Mouse (Mus musculus) spleen, adult 2 months (tissue): ENCODE results near the gene Gca. TPM values are rescaled to one million over a fixed set of nuclear protein-coding genes. Genes with fewer than 3 reads are reported as not detected.

Experiments used
- DNase-seq, 2 experiments: peaks; one replicate each; pipeline versions ENCODE4 v3.0.0 to v3.0.0-alpha.2; 2012 to 2021; ENCODE audit warnings: low spot score in 2 of 2, low read depth in 1 of 2
- H3K27ac ChIP-seq: fragments of 200-500 bp; 2 replicates; pipeline ENCODE4 v1.5.1; 2012; ENCODE audit warnings: low read length, inconsistent platforms; ENCODE audit not compliant: insufficient read depth
- H3K27me3 ChIP-seq: fragments of 200-500 bp; 2 replicates; pipeline ENCODE4 v1.6.1; 2012; ENCODE audit warnings: mild to moderate bottlenecking, moderate library complexity, low read length, inconsistent platforms; ENCODE audit not compliant: control insufficient read depth, insufficient read depth
- H3K36me3 ChIP-seq: fragments of 200-500 bp; 2 replicates; pipeline ENCODE4 v1.6.1; 2012; ENCODE audit warnings: mild to moderate bottlenecking, low read length, inconsistent platforms; ENCODE audit not compliant: control insufficient read depth, insufficient read depth
- H3K4me1 ChIP-seq: fragments of 200-500 bp; 2 replicates; pipeline ENCODE4 v1.6.1; 2011; ENCODE audit warnings: inconsistent platforms; ENCODE audit not compliant: control insufficient read depth, insufficient read depth, insufficient read length
- H3K4me3 ChIP-seq: fragments of 200-500 bp; 2 replicates; pipeline ENCODE4 v1.5.1; 2011; ENCODE audit warnings: mild to moderate bottlenecking, inconsistent platforms; ENCODE audit not compliant: insufficient read depth, insufficient read length; ENCODE audit errors: extremely low read depth
- CTCF ChIP-seq: fragments of 200-500 bp; IDR thresholded peaks from 2 replicates; pipeline ENCODE4 v1.5.1; 2011; ENCODE audit warnings: mild to moderate bottlenecking, inconsistent platforms; ENCODE audit not compliant: insufficient read depth, insufficient read length, insufficient replicate concordance; ENCODE audit errors: extremely low read depth
- POLR2A ChIP-seq: fragments of 200-500 bp; IDR thresholded peaks from 2 replicates; pipeline ENCODE4 v1.6.1; 2011; ENCODE audit warnings: low read depth, low read length, inconsistent platforms
- WGBS: fragments of 180-500 bp; shearing (Covaris S2); methylation state at CpG from one replicate; pipeline ENCODE4 v1.1.7; 2018; 5-methylcytosine and 5-hydroxymethylcytosine counted together
- polyA plus RNA-seq: library from polyadenylated mRNA; depleted of rRNA; stranded (reverse); fragments of >200 nt; gene quantifications from 2 replicates; pipeline ENCODE4 v1.2.3, GENCODE M21; 2012

Gene Gca
- polyA plus RNA-seq, 1 experiment, result 3.3 TPM

DNA sequence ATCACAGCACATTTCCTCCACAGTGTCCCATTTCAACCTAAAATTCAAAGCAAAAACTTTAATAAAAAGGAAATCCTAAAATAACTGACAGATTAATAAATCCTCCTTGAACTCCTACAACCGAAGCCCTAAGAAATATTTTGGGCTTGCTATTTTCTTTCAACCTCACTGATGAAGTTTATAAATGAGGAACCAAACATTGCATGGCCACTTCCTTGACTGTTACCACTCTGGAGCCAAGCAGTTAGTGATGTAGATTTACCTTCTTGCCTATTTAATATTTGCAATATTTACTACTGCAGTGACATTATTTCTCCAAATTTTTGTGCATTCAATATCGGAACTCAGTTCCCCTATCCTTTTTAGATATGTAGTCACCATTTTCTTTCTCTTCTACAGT, 24.2 kb upstream of the Gca start:
- H3K27ac ChIP-seq, result no peak overlapping the region
- no peaks in the 10 kb centered on the region for H3K27me3 ChIP-seq
- TF ChIP-seq POLR2A, result no peak
- no peak for TF ChIP-seq CTCF
- 0 out of 2 replicates have a peak, but pooled peaks cover 1% of the 10 kb centered on the region for H3K36me3 ChIP-seq
- WGBS, result 42% methylated on average over 2 of the region's 2 CpGs
- DNase-seq, result no peak
- H3K4me3 ChIP-seq, result no peak overlapping the region
- no peaks in the 10 kb centered on the region for H3K4me1 ChIP-seq

DNA sequence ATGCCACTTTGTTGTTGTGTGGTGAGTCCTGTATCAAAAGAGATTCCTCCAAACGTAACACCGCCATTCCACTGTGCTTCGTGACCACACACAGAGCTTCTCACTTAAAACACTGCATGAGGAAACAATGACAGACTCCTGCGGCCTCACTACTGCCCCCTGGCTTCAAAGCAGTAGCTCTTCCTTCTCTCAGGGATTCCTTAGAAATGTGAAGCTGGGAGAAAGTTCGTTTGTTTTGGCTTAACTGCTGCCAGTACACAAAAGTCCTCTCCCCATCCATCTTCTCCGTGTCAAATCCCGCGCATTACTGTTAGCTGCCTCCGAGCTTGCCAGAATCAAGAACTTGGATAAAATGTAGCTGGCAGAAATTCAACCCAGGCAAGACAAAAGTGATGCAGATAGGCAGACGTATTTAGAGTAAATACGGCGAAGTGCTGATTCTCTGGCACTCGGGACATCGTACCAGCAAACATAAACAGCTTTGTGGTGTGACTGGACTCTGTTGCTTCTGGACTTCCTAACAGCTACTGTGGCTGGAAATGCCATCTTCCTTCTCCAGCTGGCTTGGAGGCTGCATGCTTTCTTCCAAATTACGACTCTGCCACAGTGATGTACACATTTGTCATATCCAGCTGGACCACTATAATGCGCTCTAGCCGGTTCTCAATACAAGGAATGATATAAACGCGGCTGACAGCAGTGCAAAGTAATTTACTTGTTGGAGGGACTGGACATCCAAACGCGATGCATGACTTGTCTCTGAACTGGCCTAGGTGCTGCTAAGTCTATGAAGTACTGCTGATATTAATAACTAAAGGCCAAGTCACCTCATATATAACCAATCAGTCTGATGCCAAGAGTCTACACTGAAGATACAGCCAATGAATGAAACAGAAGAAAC, 20.4 kb upstream of the Gca start:
- no peak overlapping the region for H3K27ac ChIP-seq
- WGBS, result 57% methylated on average over 21 of the region's 21 CpGs
- DNase-seq, result peak; percentile 32 to 51
- no peaks in the 10 kb centered on the region for H3K36me3 ChIP-seq
- TF ChIP-seq POLR2A, result no peak
- TF ChIP-seq CTCF, result peak; percentile 41; the same call in 1 of the 2 replicates
- no peaks in the 10 kb centered on the region for H3K27me3 ChIP-seq
- no peaks in the 10 kb centered on the region for H3K4me1 ChIP-seq
- no peak overlapping the region for H3K4me3 ChIP-seq

DNA sequence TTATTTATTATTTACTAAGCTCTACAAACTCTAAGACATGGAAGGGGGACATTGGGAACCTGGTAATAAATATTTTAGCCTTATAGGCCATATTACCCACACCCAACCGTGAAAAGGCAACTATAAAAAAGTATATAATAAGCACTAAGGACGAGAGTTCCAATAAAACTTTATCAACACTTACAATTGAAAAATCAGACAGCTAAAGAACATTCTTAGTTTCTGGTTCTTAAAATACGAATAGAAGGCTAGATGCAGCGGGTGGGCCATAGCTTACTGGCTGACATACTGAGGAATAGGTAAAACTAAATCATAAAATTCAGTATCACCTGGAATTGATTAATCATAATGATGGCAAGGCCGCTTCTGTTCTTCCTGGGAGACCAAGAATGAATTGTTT, 19.2 kb upstream of the Gca start:
- TF ChIP-seq POLR2A (no peak), CTCF (no peak)
- H3K4me1 ChIP-seq, result no peaks in the 10 kb centered on the region
- no peaks in the 10 kb centered on the region for H3K27me3 ChIP-seq
- no peaks in the 10 kb centered on the region for H3K36me3 ChIP-seq
- DNase-seq, result no peak
- peak overlapping the region; percentile 58; the same call in 1 of the 2 replicates for H3K4me3 ChIP-seq
- WGBS, result 79% methylated on average over 5 of the region's 5 CpGs
- H3K27ac ChIP-seq, result no peak overlapping the region

DNA sequence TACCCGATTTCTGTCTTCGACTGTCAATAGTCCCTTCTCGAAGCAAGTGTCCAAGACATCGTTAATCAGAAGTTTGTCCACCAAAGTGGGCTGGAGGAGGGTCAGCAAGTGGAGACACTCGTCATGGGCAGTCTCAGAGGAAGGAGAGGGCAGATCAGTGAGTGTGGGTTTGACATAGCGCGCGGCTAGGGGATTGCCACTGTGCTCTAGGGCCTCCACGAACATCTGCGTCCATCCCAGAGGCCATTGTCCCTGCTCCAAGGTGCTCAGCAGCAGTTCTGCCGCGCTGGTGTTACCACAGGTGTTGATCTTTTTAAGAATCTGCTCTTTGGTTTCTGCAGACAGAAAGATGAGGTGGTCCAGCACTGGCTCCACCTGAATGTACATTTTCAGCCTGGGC, 18.6 kb upstream of the Gca start:
- H3K27ac ChIP-seq, result peak overlapping the region; percentile 59
- DNase-seq, result peak in 1 of 2 experiments; percentile 8
- 11% methylated on average over 12 of the region's 12 CpGs for WGBS

DNA sequence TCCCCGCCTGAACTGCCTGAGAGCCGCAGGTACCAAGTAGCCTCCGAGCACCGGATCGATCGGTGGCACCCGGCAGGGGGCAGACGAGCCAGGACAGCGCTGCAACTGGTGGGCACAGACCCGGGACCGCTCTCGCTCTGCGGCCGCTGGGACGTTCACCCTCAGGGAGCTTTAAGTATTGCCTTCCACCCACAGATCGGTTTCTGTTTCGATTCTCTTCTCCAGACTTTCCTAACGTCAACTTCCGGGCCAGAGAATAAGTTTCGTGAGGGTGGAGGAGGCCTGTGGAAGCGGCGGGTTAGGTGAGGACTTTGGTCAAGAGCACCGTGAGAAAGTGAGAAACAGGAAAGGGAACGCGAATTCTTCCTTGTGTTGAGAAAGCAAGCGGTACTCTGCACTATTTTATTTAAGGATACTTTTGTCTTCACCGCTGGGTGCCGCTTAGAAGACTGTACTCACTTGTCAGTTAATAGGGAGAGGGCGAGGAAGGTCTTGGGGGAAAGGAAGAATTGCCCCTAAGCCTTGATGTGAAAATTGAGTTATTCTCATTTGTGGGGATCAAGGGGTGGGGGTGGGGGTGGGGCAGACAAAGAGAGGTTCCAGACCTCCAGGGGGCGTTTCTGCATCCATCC, 18.0 kb upstream of the Gca start, which contains the start of gene Ifih1:
Gene Ifih1 (minus strand): TSS at position 242 of the 632 bp plus-strand sequence.
- peak; percentile 63 for TF ChIP-seq CTCF
- no peak for TF ChIP-seq POLR2A
- no peaks in the 10 kb centered on the region for H3K27me3 ChIP-seq
- 2% methylated on average over 30 of the region's 30 CpGs for WGBS

More for the DNA sequence above, 18.6 kb upstream of the Gca start:
- TF ChIP-seq POLR2A (no peak), CTCF (no peak)
- Histone ChIP-seq H3K27me3 (no peaks in the 10 kb centered on the region), H3K4me1 (no peaks in the 10 kb centered on the region), H3K36me3 (no peaks in the 10 kb centered on the region), H3K4me3 (peak overlapping the region; percentile 58)

DNA sequence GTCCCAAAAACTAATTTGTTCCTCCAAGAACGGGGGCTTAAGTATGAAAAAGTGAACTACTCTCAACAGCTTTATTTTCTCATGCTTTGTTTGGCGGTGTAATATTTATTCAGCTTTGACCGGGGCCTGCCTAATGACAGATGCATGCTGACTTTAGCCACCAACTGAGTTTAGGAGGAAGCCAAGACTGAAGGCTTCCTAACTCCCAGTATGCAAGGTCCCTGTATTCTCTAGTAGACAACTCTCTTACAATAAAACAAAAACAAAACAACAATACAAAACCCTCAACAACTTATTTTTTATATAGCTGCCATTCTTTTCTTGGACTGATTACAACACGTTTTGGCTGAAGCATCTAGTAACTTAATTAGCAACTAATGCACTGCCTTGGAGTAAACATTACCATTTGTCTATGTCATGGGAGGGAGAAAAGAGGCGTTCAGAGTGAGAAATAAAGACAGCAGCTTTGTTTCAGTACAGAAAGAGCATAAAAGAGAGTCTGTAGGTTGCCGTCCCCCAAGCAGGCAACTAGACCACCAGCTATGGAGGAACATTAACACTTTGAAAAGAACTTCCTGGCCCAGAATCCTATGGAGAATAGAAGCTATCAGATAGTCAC, 17.3 kb upstream of the Gca start:
- Histone ChIP-seq H3K27ac (no peak overlapping the region), H3K4me3 (no peak overlapping the region), H3K27me3 (no peaks in the 10 kb centered on the region), H3K36me3 (no peaks in the 10 kb centered on the region), H3K4me1 (no peaks in the 10 kb centered on the region)
- TF ChIP-seq POLR2A, result no peak
- TF ChIP-seq CTCF, result no peak
- WGBS, result 41% methylated on average over 6 of the region's 6 CpGs
- DNase-seq, result no peak

More for the DNA sequence above, 18.0 kb upstream of the Gca start, which contains the start of gene Ifih1:
- Histone ChIP-seq H3K4me3 (peak within 1 kb of the TSS; percentile 58), H3K27ac (peak within 1 kb of the TSS; percentile 59), H3K36me3 (no peaks in the 10 kb centered on the region), H3K4me1 (no peaks in the 10 kb centered on the region)
- peak; percentile 63 to 73 for DNase-seq
